Mouse (Mus musculus) erythroblast, embryonic 14.5 days (primary cell): ENCODE data around the gene Nceh1. TPM values are rescaled to one million over a fixed set of nuclear protein-coding genes. Genes with fewer than 3 reads are reported as not detected.

Source experiments
- H3K27me3 ChIP-seq: 2 replicates; pipeline ENCODE4 v1.6.1; 2012; ENCODE audit warnings: inconsistent platforms; ENCODE audit not compliant: control insufficient read depth
- H3K36me3 ChIP-seq: 2 replicates; pipeline ENCODE4 v1.6.1; 2012; ENCODE audit warnings: mild to moderate bottlenecking, inconsistent platforms; ENCODE audit not compliant: control insufficient read depth
- H3K4me1 ChIP-seq: 2 replicates; pipeline ENCODE4 v1.6.1; 2012; ENCODE audit warnings: inconsistent platforms; ENCODE audit not compliant: control insufficient read depth
- H3K4me3 ChIP-seq: replicated peaks from 2 replicates; pipeline ENCODE3; 2012; ENCODE audit warnings: moderate library complexity, mild to moderate bottlenecking, inconsistent platforms
- H3K9me3 ChIP-seq: 2 replicates; pipeline ENCODE4 v1.6.1; 2012; ENCODE audit warnings: low read length, inconsistent platforms, mixed read lengths; ENCODE audit not compliant: control insufficient read depth
- GATA1 ChIP-seq: IDR thresholded peaks from 2 replicates; pipeline ENCODE4 v1.6.1; 2012; ENCODE audit warnings: low read length, inconsistent platforms, mixed read lengths
- TAL1 ChIP-seq: IDR thresholded peaks from 3 replicates; pipeline ENCODE4 v1.6.1; 2012; ENCODE audit warnings: low read length, inconsistent platforms, mixed read lengths
- polyA plus RNA-seq: library from polyadenylated mRNA; stranded (reverse); fragments of >175 nt; gene quantifications from 2 replicates; pipeline ENCODE4 v1.2.3, GENCODE M21; 2012

Nceh1 gene
- polyA plus RNA-seq, 1 experiment, result 0.41 TPM

DNA sequence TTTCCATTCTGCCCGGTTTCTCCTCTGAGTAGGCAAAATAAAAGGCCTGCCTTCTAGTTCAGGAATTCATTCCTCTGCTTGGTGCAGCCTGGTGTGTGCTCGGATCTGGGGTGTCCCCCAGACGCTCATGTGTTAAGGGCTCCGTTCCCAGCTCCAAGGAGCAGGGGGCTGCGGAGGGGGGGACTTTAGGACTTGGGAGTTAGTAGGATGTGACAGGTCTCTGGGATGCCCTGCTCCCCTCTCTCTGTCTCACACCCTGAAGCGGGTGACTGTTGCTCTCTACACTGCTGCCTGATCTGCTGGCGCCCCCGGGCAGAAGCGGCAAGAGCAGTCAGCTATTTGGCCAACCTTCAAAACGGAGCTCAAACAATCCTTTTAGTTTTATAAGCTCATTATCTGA lies 124.0 kb downstream of the Nceh1 start:
- Histone ChIP-seq H3K9me3 (no peaks in the 10 kb centered on the region), H3K4me1 (no peaks in the 10 kb centered on the region), H3K36me3 (no peaks in the 10 kb centered on the region), H3K4me3 (no peak overlapping the region), H3K27me3 (no peaks in the 10 kb centered on the region)
- no peak for TF ChIP-seq TAL1
- TF ChIP-seq GATA1, result no peak

DNA sequence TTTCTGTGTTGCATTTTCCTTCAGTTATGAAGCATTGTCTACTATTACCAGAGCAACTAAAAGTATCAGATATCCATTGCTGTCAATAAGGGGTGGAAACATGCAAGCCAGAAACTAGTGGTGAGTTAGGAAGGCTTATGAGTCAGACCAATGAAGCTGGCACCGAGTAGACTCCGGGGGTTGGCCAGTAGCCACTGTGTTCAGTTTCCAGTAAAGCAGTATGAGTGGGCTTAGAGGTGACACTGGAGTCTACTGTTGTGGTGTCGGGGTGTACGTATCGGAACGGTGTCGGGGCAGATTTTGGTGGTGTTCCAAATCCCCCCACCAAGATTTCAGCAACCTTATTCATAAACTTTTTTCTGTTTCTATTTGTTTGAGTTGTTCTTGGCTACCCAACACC lies 128.2 kb downstream of the Nceh1 start:
- Histone ChIP-seq H3K9me3 (no peaks in the 10 kb centered on the region), H3K36me3 (no peaks in the 10 kb centered on the region), H3K27me3 (no peaks in the 10 kb centered on the region), H3K4me1 (0 out of 2 replicates have a peak, but pooled peaks cover 2% of the 10 kb centered on the region), H3K4me3 (no peak overlapping the region)
- TF ChIP-seq TAL1, result no peak
- TF ChIP-seq GATA1, result no peak

DNA sequence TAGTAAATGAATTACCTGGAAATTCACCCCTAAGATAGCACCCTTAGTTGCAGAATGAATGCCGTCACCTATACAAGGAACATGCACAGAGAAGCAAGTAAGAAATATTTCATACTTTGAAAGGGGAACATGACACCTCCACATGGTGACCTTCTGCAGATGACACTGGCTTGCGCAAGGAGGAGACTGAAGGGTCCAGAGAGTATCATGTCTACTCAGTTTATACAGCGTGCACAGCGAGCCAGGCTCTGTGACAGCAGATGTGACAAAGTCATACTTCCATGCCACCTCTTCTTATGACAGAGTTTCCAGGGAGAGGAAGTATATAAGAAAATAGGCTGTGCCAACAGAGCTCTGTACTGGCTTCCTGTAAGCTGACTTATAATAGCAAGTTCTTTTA lies 128.7 kb downstream of the Nceh1 start:
- no peak for TF ChIP-seq GATA1
- TF ChIP-seq TAL1, result no peak

DNA sequence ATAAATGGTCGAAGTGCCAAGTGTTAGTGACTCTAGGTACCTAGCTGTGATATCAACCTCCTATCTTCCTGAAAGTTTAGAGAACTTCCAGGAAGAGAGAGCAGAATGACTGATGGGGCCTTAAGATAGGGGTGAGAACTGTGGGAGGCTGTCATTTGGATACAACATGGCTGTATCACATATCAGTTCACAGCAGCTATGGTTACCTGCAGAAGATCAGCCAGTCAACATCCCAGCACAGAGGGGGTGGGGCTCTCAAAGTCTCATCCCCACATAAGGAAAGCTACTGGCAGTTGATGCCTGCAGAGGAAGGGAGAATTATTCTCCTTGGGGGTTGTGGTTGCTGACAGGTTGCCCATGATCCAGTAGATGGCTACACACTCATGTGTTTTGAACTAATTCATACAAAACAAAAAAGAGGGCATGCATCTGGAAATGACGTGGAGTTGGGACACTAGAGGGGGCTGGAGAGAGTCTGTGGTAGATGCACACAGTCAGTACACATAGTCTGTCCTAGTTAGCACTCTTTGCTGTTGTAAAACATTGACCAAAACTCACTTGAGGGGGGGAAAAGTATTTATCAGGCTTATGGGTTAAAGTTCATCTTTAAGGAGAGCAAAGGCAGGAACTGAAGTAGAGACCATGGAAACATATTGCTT lies 131.9 kb downstream of the Nceh1 start:
- no peak overlapping the region for H3K4me3 ChIP-seq
- H3K27me3 ChIP-seq, result no peaks in the 10 kb centered on the region
- peaks cover 5% of the 10 kb centered on the region; the same call in 1 of the 2 replicates for H3K4me1 ChIP-seq
- H3K9me3 ChIP-seq, result no peaks in the 10 kb centered on the region
- TF ChIP-seq GATA1 (no peak), TAL1 (no peak)
- no peaks in the 10 kb centered on the region for H3K36me3 ChIP-seq

More for the DNA sequence above, 128.7 kb downstream of the Nceh1 start:
- Histone ChIP-seq H3K4me1 (0 out of 2 replicates have a peak, but pooled peaks cover 2% of the 10 kb centered on the region), H3K36me3 (no peaks in the 10 kb centered on the region), H3K4me3 (no peak overlapping the region), H3K27me3 (no peaks in the 10 kb centered on the region), H3K9me3 (no peaks in the 10 kb centered on the region)

DNA sequence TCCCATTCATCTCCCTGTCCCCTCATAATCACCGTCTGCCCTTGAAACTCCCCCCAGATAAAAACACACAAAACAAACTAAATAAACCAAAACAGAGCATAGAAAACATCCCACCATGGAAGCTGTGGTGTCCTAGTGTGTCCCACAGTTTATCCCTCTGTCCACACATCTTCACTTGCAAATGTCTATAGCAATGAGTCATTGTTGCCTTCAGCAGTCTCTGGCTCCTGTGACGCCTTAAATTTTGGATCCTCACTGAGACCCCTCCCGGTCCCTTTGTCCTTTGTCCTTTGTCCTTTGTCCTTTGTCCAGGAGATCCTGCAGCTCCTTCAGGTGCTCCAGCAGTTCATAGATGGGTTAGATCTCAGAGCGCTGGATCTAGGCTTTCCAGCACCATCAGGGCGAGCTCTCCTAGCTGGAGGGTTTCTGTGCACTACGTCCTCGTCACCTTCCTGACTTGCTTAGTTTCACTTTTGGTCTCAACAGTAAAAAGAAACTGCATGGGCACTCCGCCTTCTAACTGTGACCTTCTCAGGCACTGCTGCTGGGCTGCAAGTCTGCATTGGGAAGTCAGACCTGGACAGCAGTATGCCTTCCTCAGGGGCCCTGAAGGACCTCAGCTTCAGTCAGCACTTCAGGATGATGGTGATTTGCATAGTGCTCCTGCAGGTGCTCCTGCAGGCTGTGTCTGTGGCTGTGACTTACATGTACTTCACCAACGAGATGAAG lies 134.0 kb downstream of the Nceh1 start, which contains the start of gene Tnfsf10:
Gene Tnfsf10 (plus strand): TSS at position 470 of the 729 bp plus-strand sequence.
- TF ChIP-seq GATA1 (no peak), TAL1 (no peak)
- H3K36me3 ChIP-seq, result no peaks in the 10 kb centered on the region

DNA sequence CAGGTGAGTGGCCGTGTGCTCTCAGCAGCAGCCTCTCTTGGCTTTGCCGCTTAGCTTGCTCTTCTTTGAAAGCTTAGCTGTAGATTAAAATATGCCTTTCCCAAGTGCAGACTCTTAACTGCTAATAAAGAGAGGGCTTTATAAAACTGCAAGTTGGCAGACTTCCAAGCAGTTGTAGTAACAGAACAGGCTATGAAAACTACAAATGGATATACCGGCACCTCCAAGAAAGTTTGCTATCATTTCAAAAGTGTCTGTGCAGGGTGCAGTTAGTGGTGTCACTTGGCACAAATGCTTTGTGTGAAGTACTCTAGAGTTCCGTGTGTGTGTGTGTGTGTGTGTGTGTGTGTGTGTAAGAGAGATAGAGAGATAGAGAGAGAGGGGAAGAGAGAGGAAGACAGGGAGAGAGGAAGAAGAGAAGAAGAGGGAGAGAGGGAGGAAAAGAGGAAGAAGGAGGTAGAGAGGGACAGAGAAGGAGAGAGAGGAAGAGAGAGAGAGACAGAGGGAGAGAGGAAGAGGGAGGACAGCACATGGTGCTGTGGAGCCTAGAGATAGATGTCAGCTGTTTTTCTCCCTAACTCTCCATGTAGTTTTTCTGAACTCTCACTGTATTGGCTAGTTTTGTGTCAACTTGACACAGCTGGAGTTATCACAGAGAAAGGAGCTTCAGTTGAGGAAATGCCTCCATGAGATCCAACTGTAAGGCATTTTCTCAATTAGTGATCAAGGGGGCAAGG lies 134.7 kb downstream of the Nceh1 start:
- no peaks in the 10 kb centered on the region for H3K9me3 ChIP-seq
- H3K27me3 ChIP-seq, result no peaks in the 10 kb centered on the region
- peaks cover 5% of the 10 kb centered on the region; the same call in 1 of the 2 replicates for H3K4me1 ChIP-seq
- H3K4me3 ChIP-seq, result peak overlapping the region; percentile 35
- H3K36me3 ChIP-seq, result no peaks in the 10 kb centered on the region
- TF ChIP-seq TAL1, result no peak
- TF ChIP-seq GATA1, result no peak

More for the DNA sequence above, 134.0 kb downstream of the Nceh1 start, which contains the start of gene Tnfsf10:
- Histone ChIP-seq H3K4me1 (peaks cover 5% of the 10 kb centered on the region; the same call in 1 of the 2 replicates), H3K4me3 (peak within 1 kb of the TSS; percentile 35), H3K9me3 (no peaks in the 10 kb centered on the region), H3K27me3 (no peaks in the 10 kb centered on the region)

DNA sequence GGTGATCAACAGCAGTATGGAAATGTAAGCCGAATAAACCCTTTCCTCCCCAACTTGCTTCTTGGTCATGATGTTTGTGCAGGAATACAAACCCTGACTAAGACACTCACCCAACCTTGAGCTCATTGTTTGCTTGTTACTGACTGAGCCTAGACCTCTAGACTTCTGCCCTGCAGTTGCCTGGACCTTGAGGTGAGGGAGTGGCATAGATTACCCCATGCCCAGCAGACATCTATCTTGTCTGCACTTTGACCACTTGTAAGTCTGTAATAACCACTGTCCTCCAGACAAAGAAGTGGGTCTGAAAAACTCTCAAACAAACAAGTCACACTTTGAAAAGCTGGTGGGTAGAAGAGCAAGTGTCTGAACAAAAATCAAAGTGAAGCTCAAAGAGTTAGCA lies 136.9 kb downstream of the Nceh1 start:
- no peak for TF ChIP-seq TAL1
- TF ChIP-seq GATA1, result no peak
- Histone ChIP-seq H3K4me3 (no peak overlapping the region), H3K36me3 (no peaks in the 10 kb centered on the region), H3K4me1 (peaks cover 2% of the 10 kb centered on the region; the same call in 1 of the 2 replicates), H3K9me3 (no peaks in the 10 kb centered on the region), H3K27me3 (no peaks in the 10 kb centered on the region)

DNA sequence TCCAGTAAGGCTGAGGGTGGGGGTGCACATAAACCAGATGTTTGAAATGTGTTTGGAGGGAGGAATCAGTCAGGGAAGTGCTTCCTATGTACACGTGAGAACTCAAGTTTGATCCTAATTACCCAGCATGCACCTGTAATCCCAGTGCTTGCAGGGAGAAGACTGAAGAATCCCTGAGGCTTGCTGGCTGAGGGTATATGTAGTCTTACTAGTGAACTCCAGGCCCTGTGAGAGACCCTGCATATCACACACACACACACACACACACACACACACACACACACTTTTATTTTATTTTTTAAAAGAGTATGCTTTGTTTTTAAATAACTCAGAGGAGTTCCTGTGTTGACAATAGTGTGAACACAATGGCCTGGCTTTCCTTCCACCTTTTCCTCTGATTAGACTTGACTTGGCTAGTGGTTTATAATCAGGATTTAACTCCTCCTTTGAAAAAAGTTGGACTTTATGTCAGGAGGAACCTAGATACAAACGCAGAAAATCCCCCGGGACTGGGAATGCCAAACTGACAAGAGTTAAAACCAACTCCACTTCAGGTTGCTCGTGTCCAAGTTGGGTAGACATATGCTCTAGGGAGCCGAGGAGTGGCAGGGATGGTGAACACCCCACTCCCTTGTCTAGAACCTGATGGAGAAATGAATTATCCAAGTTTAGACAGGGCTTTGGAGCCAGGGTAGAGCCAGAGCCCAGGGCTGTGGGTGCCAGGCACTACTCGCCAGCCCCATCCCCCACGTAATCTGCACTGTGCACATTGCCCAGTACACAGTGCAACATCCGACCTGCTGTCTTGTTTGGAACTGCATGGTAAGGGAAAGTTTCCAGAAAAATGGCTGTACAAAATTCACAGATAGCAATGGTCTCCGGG lies 138.1 kb downstream of the Nceh1 start:
- H3K4me1 ChIP-seq, result peaks cover 2% of the 10 kb centered on the region; the same call in 1 of the 2 replicates
- H3K9me3 ChIP-seq, result no peaks in the 10 kb centered on the region
- TF ChIP-seq GATA1, result no peak
- TF ChIP-seq TAL1, result no peak
- no peak overlapping the region for H3K4me3 ChIP-seq
- H3K27me3 ChIP-seq, result no peaks in the 10 kb centered on the region
- no peaks in the 10 kb centered on the region for H3K36me3 ChIP-seq
